Mouse (Mus musculus): ENCODE results near the gene Zfp385b.

Zfp385b gene

GRCm38 (mm10) chr2:77589205-77589901 is 230.1 kb downstream of the Zfp385b start:
- DNase-seq (ENCODE audit: extremely low spot score), result no peak

DNA sequence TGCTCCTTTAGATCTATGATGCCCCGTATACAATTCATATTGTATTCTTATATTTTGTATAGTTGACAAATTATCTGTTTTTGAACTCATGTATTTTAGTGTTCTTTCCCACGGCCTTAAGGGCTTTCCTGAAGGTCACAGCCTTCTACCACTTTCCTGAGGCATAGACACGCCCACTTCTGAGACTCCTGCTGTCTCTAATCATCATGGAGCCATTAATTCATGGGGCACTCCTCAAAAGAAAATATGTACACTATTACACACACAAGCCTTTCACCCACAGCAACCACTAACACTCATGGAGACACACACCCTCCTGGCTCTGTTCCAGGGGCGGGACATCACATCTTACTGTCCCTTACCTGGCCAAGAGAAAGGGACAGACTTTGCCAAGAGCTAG is 232.1 kb downstream of the Zfp385b start:
- DNase-seq (ENCODE audit: extremely low spot score), result no peak

- no peak for DNase-seq (ENCODE audit: extremely low spot score)
These were observed 232.7 kb downstream of the Zfp385b start for GRCm38 (mm10) chr2:77586581-77587360.

DNA sequence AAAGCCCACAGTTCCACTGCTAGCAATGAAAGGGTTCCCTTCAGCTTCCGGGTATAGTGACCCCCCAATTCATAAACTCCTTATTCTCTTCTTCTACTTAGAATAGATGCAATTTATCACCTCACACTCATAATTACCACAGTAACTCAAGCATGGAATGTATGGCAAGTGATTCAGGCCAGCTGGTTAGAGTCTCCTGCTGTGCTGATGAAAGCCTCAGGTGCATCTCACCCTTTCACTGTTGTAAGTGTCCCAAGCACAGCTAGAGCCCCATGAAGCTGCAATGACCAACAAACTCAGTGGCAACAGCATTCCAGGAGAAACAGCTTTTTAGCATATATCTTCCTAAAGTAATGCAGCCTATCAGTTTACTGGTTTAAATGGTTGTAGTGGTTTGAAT is 235.9 kb downstream of the Zfp385b start:
- no peak for DNase-seq (ENCODE audit: extremely low spot score)

DNA sequence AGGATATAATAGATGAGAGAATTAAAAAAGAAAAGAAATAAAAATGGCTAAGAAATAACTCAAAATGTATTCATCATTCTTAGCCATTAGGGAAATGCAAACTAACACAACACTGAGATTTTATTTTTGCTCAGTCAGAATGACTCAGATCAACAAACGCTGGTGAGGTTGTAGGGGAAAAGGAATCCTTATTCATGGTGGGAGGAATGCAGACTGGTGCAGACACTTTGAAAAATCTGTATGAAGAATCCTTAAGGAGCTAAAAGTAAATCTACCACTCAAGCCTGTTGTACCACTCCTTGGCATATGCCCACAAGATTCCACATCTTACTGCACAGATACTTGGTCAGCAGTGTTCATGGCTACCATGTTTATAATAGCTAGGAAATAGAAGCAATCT is 242.9 kb downstream of the Zfp385b start:
- DNase-seq (ENCODE audit: extremely low spot score), result no peak

DNA sequence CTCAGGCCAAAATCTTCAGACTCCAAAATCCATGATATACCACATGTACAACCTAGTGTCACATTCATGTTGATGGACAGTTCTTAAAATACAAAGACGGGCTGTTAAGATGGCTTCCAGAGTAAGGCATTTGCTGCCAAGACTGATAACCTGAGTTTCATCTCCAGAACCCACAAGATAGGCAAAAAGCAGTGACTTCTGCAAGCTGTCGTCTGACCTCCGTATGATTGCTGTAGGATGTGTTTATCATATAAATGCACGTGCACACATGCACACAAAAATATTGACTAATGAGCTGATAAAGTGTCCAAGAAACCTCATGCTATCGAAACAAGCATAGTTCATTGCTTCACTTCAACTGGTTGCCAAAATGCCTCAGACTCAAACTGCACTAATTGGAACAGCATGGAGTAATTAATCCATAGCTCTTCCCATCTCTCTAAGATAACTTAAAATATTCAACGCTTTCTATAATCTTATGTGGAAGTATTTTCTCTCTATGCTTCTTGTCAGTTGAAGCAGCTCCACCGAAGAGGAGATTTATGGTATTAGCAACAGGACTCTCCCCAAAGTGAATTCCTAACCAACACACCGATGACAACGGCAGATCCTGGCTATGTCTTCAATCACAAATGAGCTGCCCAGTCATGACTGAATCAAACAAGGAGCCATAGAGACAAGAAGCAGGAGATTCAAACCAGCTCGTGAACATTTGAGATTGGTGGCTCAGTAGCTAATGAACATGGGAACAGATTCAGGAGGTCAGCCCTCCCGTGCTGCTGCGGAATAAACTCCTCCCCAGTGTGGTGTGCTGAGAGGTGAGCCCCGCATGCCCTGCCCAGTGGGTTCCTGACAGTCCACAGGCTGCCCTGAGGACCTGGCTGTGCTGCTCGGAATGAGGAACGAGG is 251.7 kb downstream of the Zfp385b start:
- no peak for DNase-seq (ENCODE audit: extremely low spot score)

GRCm38 (mm10) chr2:77563706-77564105 is 255.7 kb downstream of the Zfp385b start:
- no peak for DNase-seq (ENCODE audit: extremely low spot score)

DNA sequence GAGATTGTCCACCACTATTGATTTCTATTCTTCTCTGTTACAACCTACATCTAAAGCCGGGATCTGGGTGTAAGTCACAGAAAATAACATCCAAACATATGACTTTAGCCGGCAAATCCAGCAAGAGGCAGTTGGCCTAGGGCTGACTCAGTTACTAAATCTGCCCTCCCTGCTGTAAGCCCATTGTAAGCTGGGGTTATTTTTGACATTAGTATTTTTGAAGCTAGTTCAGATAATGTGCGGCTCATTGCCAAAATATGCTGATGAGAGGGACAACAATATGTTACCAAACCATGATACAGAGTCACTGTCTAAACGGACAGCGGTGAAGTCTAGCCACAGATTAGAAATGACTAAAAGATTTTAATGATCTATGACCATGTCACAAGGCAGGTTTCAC is 257.5 kb downstream of the Zfp385b start:
- no peak for DNase-seq (ENCODE audit: extremely low spot score)

- no peak for DNase-seq (ENCODE audit: extremely low spot score)
These were observed 262.5 kb downstream of the Zfp385b start for GRCm38 (mm10) chr2:77556938-77557337.

GRCm38 (mm10) chr2:77555980-77556379 is 263.5 kb downstream of the Zfp385b start:
- DNase-seq (ENCODE audit: extremely low spot score), result no peak

DNA sequence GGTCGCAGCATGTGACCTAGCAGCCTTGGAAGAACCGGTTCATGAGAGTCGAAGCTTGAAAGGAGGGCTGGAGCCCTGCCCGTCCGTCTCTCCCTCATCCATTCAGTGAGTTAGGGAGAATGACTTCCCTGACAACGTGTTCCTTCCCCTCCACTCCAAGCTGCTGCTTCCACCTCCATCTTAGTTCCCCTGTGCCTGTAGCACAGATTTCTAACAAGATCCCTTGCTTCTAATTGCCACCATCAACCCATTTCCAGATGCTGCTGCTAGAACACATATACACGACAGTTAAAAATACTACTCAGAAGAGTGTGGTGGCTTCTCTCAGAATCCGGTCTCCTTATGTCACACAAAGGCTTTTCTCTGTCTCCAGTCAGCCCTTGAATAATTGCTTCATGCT is 266.8 kb downstream of the Zfp385b start:
- no peak for DNase-seq (ENCODE audit: extremely low spot score)

DNA sequence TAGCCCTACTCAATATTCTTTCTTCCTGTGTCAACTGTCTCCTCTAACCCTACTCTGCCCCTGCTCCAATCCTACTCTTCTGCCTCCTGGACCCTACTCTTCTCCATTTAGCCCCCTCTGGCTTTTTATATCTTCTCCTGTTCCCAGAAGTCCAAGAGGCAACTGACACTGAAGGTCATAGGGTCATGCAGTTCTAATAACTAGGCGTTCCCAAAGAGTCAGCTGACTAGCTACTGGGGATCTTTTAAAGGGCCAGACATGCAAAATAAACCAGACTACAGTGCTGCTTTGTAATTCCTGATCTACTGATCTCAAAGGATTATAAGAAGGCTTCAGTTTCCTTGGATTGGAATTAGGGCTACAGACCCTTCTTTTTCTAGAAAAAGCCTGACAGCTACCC is 276.1 kb downstream of the Zfp385b start:
- no peak for DNase-seq (ENCODE audit: extremely low spot score)

DNA sequence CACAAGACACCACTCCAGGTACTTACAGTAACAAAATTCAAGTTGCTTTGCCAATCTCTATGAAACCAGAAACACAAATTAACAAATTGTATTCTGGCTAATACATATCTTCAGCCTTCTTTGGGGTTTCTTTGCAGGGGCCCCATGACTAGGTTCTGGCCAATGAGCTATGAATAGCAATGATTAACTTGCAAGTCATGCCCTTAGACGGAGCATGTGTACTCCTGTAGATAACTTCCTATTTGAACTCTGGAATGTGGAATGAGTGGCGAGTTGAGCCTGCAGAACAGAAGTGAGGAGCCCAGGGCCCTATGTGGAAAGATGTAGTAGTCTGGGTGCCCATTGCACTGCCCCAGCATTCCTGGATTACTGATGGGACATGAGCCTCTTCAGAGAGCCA is 276.8 kb downstream of the Zfp385b start:
- no peak for DNase-seq (ENCODE audit: extremely low spot score)

DNA sequence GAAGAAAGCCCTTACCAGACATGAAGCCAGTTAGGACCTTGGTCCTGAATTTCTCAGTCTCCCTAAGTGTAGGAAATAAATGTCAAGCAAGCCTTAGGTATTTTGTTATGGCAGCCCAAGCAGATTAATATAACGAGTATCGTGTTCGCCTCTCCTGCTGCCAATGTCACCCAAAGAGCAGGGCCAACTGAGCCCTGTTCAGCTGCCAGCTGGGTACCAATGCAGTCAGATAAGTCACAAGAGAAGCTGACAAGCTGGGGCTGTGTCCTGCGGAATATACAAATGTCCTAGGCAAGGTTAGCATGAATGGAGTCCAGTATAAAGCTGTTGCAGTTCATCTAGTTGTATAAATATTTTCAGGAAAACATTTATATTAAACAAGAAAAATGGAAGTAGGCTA is 277.8 kb downstream of the Zfp385b start:
- DNase-seq (ENCODE audit: extremely low spot score), result no peak

DNA sequence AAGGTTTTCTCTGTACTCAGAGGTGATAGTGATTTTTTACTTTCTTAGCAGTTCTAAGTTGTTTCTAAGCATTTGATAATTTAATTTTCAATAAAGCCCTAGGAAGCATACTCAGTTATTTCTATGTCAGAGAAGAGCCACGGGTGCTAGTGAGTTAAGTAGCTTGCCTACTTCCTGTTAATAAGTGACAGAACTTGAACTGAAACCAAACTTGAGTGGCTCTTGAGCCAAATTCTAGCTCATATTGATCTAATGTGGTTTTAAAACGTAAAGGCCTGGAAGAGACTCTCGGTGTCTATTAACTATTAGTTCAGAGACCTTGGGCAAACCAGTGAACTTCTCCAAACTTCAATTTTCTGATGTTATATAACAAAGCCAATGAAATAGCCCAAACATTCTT is 278.6 kb downstream of the Zfp385b start:
- no peak for DNase-seq (ENCODE audit: extremely low spot score)

GRCm38 (mm10) chr2:77536556-77536955 is 282.9 kb downstream of the Zfp385b start:
- DNase-seq (ENCODE audit: extremely low spot score), result no peak

- no peak for DNase-seq (ENCODE audit: extremely low spot score)
These were observed 291.2 kb downstream of the Zfp385b start for GRCm38 (mm10) chr2:77528079-77528752.

GRCm38 (mm10) chr2:77527616-77528015 is 291.8 kb downstream of the Zfp385b start:
- no peak for DNase-seq (ENCODE audit: extremely low spot score)

- no peak for DNase-seq (ENCODE audit: extremely low spot score)
These were observed 292.6 kb downstream of the Zfp385b start for GRCm38 (mm10) chr2:77526803-77527202.

DNA sequence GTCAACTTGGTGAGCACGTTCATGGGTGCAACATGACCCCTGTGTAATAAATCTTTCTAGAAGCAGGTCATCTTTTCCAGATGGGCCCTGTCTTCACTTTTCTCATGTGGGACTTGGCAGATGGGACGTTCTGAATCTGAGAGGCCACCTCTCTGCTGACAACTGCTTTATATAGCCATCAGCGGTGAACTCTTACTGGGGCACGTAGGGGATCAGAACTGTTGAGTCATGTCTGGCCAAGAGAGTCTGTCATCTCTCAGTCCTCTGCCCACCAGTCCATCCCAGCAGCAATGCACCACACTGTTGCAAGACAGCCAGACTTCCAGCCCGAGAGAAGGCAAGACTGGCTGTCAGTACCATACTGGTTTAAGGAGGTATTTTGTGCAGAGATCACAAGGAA is 293.1 kb downstream of the Zfp385b start:
- DNase-seq (ENCODE audit: extremely low spot score), result no peak

DNA sequence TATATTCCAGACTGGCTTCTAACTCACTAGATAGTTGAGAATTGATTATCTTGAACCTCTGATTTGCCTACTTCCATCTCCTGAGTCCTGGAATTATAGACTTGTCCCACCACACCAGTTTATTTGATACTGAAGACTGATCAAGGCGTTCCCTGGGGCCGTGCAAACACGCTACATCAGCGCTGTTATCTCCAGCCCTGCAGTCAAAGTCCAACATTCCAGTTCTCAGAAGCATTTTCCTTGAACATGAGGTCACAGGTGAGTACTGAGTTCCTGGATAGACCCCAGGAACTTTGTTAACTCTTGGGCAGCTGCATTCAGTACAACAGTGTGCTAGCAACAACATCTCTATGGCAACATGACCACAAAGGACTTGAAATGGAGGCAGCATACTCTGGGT is 297.2 kb downstream of the Zfp385b start:
- DNase-seq (ENCODE audit: extremely low spot score), result no peak

- DNase-seq (ENCODE audit: extremely low spot score), result peak; percentile 46
These were observed 300.1 kb downstream of the Zfp385b start for GRCm38 (mm10) chr2:77519341-77519740.

Data from embryo, embryonic 9.5 days (tissue).